Mouse (Mus musculus): ENCODE data around the gene Hmg20a. TPM values are rescaled to one million over a fixed set of nuclear protein-coding genes. Genes with fewer than 3 reads are reported as not detected.

Gene Hmg20a
- 9.6 TPM for polyA plus RNA-seq (2015; fragmentation: Illumina TruSeq; extraction: RNeasy Lipid Tissue Mini Kit (QIAGEN cat#74804); ENCODE audit: insufficient read depth, low read depth, low replicate concordance)

GRCm38 (mm10) chr9:56417948-56418737 lies at the start of gene Hmg20a, which contains the start of gene Peak1:
Hmg20a (plus strand) TSS chr9:56418609.
Peak1 (minus strand) TSS chr9:56418067.

Other genes starting within 250 kb of the Hmg20a start
- gene Peak1, start 542 bp upstream of the Hmg20a start, polyA plus RNA-seq (2015; fragmentation: Illumina TruSeq; extraction: RNeasy Lipid Tissue Mini Kit (QIAGEN cat#74804); ENCODE audit: insufficient read depth, low read depth, low replicate concordance): 4.5 TPM

Measured in pancreas, adult 10 weeks (tissue).